Mouse (Mus musculus): ENCODE results near the gene Tbce. TPM values are rescaled to one million over a fixed set of nuclear protein-coding genes. Genes with fewer than 3 reads are reported as not detected.

Tbce gene
- total and polyA plus RNA-seq, 3 experiments: 35.3 to 56.9 TPM; not detected in 1

GRCm38 (mm10) chr13:13990391-13990790, 49.0 kb downstream of the Tbce start:
- Histone ChIP-seq H3K27me3 (ENCODE audit: control insufficient read depth in 1 of 2, insufficient read depth in 2 of 2, low read length in 2 of 2) (no peaks in the 10 kb centered on the region), H3K27ac (ENCODE audit: control insufficient read depth, low read depth, low read length) (no peak overlapping the region), H3K9me3 (replicated peaks; ENCODE audit: insufficient read depth, low read length) (no peaks in the 10 kb centered on the region), H3K4me3 (ENCODE audit: control insufficient read depth in 1 of 2, insufficient read depth in 1 of 2, low read depth in 2 of 2, low read length in 2 of 2) (no peak overlapping the region), H3K9ac (ENCODE audit: control insufficient read depth, low read depth, low read length, poor library complexity, severe bottlenecking) (no peak overlapping the region), H3K79me2 (ENCODE audit: control insufficient read depth, insufficient read depth, low read length, poor library complexity) (no peaks in the 10 kb centered on the region), H3K4me1 (ENCODE audit: control insufficient read depth in 1 of 2, insufficient read depth in 2 of 2, low read length in 2 of 2) (peaks cover 0 to 4% of the 10 kb centered on the region in 2 experiments; a peak in 2 of 4 replicates), H3K36me3 (ENCODE audit: control insufficient read depth in 1 of 2, insufficient read depth in 2 of 2, low read length in 2 of 2) (peaks cover 0 to 55% of the 10 kb centered on the region in 2 experiments; a peak in 2 of 4 replicates)
- no peak for DNase-seq (ENCODE audit: low read depth, low spot score)
- no peak for TF ChIP-seq BHLHE40 (IDR thresholded peaks at IDR 0.05; ENCODE audit: borderline replicate concordance, low read depth, low read length)
- TF ChIP-seq UBTF (IDR thresholded peaks at IDR 0.05; ENCODE audit: borderline replicate concordance, insufficient read depth, low read depth, low read length): no peak
- no peak for TF ChIP-seq TCF12 (IDR thresholded peaks at IDR 0.05; ENCODE audit: low read depth, low read length)
- no peak for TF ChIP-seq NELFE (IDR thresholded peaks at IDR 0.05; ENCODE audit: low read depth, low read length)
- no peak for TF ChIP-seq ELF1 (IDR thresholded peaks at IDR 0.05; ENCODE audit: low read depth, low read length)
- TF ChIP-seq MXI1 (IDR thresholded peaks at IDR 0.05; ENCODE audit: low read depth, low read length): no peak
- no peak for TF ChIP-seq MAFK (IDR thresholded peaks at IDR 0.05; ENCODE audit: borderline replicate concordance, low read depth, low read length)
- no peak for TF ChIP-seq CTCF (IDR thresholded peaks at IDR 0.05 in 2 of 3, conservative IDR thresholded peaks at IDR 0.05 in 1 of 3; ENCODE audit: control insufficient read depth in 1 of 3, insufficient read depth in 1 of 3, low read depth in 2 of 3, low read length in 3 of 3, poor library complexity in 1 of 3, severe bottlenecking in 1 of 3)
- no peak for TF ChIP-seq CHD1 (IDR thresholded peaks at IDR 0.05; ENCODE audit: low read depth, low read length)
- TF ChIP-seq NRF1 (IDR thresholded peaks at IDR 0.05; ENCODE audit: insufficient read depth, low read depth, low read length, poor library complexity, severe bottlenecking): no peak
- no peak for TF ChIP-seq JUND (IDR thresholded peaks at IDR 0.05; ENCODE audit: low read depth, low read length)
- no peak for TF ChIP-seq POLR2A (IDR thresholded peaks at IDR 0.05; ENCODE audit: control insufficient read depth in 1 of 2, insufficient read depth in 1 of 2, low read depth in 1 of 2, low read length in 2 of 2, poor library complexity in 1 of 2)
- no peak for TF ChIP-seq ZNF384 (IDR thresholded peaks at IDR 0.05; ENCODE audit: low read depth, low read length)
- TF ChIP-seq CHD2 (IDR thresholded peaks at IDR 0.05; ENCODE audit: low read length): no peak
- no peak for TF ChIP-seq SIN3A (IDR thresholded peaks at IDR 0.05; ENCODE audit: low read length)
- no peak for TF ChIP-seq TAL1 (IDR thresholded peaks at IDR 0.05; ENCODE audit: low read length)
- TF ChIP-seq ZKSCAN1 (IDR thresholded peaks at IDR 0.05; ENCODE audit: low read depth, low read length): no peak
- TF ChIP-seq SMC3 (IDR thresholded peaks at IDR 0.05; ENCODE audit: low read depth, low read length): no peak

- peaks cover 0 to 53% of the 10 kb centered on the region in 2 experiments; a peak in 2 of 4 replicates for H3K36me3 ChIP-seq (ENCODE audit: control insufficient read depth in 1 of 2, insufficient read depth in 2 of 2, low read length in 2 of 2)
- H3K27ac ChIP-seq (ENCODE audit: control insufficient read depth, low read depth, low read length): no peak overlapping the region
Observed at GRCm38 (mm10) chr13:13989135-13989534, 50.3 kb downstream of the Tbce start.

More at GRCm38 (mm10) chr13:13989135-13989534, 50.3 kb downstream of the Tbce start:
- Histone ChIP-seq H3K27me3 (ENCODE audit: control insufficient read depth in 1 of 2, insufficient read depth in 2 of 2, low read length in 2 of 2) (no peaks in the 10 kb centered on the region), H3K9ac (ENCODE audit: control insufficient read depth, low read depth, low read length, poor library complexity, severe bottlenecking) (no peak overlapping the region), H3K79me2 (ENCODE audit: control insufficient read depth, insufficient read depth, low read length, poor library complexity) (no peaks in the 10 kb centered on the region), H3K4me1 (ENCODE audit: control insufficient read depth in 1 of 2, insufficient read depth in 2 of 2, low read length in 2 of 2) (peaks cover 0 to 4% of the 10 kb centered on the region in 2 experiments; a peak in 2 of 4 replicates), H3K4me3 (ENCODE audit: control insufficient read depth in 1 of 2, insufficient read depth in 1 of 2, low read depth in 2 of 2, low read length in 2 of 2) (no peak overlapping the region), H3K9me3 (replicated peaks; ENCODE audit: insufficient read depth, low read length) (no peaks in the 10 kb centered on the region)
- TF ChIP-seq JUND (IDR thresholded peaks at IDR 0.05; ENCODE audit: low read depth, low read length) (no peak), EP300 (IDR thresholded peaks at IDR 0.05; ENCODE audit: low read depth in 1 of 2, low read length in 2 of 2) (peak in 1 of 2 experiments; percentile 56; a peak in 1 of 4 replicates), ETS1 (IDR thresholded peaks at IDR 0.05; ENCODE audit: low read depth, low read length) (0 out of 2 replicates have a peak, but pooled peaks have one; percentile 14), MYB (IDR thresholded peaks at IDR 0.05; ENCODE audit: low read depth, low read length) (peak; percentile 47; the same call in 1 of the 2 replicates), ZMIZ1 (IDR thresholded peaks at IDR 0.05; ENCODE audit: low read depth, low read length) (no peak)
- no peak for DNase-seq (ENCODE audit: low read depth, low spot score)

Data from MEL (cell line).